Mouse (Mus musculus) lung, postnatal 4 days (tissue): ENCODE measurements around the gene Spg11.
A peak's percentile ranks its signal among the peaks of the same experiment; 100 is the strongest.
"Not testable (repeated sequence)": the region's sequence is repeated elsewhere in the genome, so short reads cannot be mapped to it uniquely, and the experiment has no call there.

Experiments
- DNase-seq, 2 experiments: peaks; one replicate each; pipeline ENCODE4 v3.0.0; 2021

Spg11 gene

GRCm38 (mm10) chr2:122059365-122060115, 58.6 kb downstream of the Spg11 start:
- no peak for DNase-seq

- DNase-seq = no peak
Observed at GRCm38 (mm10) chr2:122043926-122044325, 74.3 kb downstream of the Spg11 start.

- DNase-seq = no peak
Observed at GRCm38 (mm10) chr2:122036064-122036463, 82.1 kb downstream of the Spg11 start.

- DNase-seq = no peak
Observed at GRCm38 (mm10) chr2:122031970-122032369, 86.2 kb downstream of the Spg11 start.

GRCm38 (mm10) chr2:122028756-122029700, 89.2 kb downstream of the Spg11 start:
- DNase-seq = peak; percentile 60 to 68

- DNase-seq = peak; percentile 92 to 96
Observed at GRCm38 (mm10) chr2:122027862-122028755, 90.1 kb downstream of the Spg11 start, which contains the start of gene Eif3j1. TSS of gene Eif3j1 (plus strand) at chr2:122028546.

GRCm38 (mm10) chr2:122027091-122027490, 91.1 kb downstream of the Spg11 start:
- not testable (repeated sequence) for DNase-seq

- no peak for DNase-seq
Observed at GRCm38 (mm10) chr2:122022284-122022683, 95.9 kb downstream of the Spg11 start.

GRCm38 (mm10) chr2:122018705-122019104, 99.5 kb downstream of the Spg11 start:
- no peak for DNase-seq

GRCm38 (mm10) chr2:122011441-122011840, 106.7 kb downstream of the Spg11 start:
- DNase-seq = no peak

GRCm38 (mm10) chr2:122008832-122009231, 109.4 kb downstream of the Spg11 start:
- no peak for DNase-seq
